Mouse (Mus musculus) myocyte (in vitro differentiated cells): ENCODE measurements at regions not wholly inside any gene's neighbourhood (a gene's known extent, or its start where the extent isn't known, plus 50 kb on each side); places are given as distances from the start of the nearest gene placed in this dataset.

Source experiments
- CEBPB ChIP-seq: IDR thresholded peaks from 2 replicates; pipeline ENCODE4 v1.6.1; 2011; ENCODE audit warnings: mild to moderate bottlenecking, moderate library complexity; ENCODE audit not compliant: poor library complexity, insufficient read depth, severe bottlenecking
- E2F4 ChIP-seq: IDR thresholded peaks from one replicate; pipeline ENCODE4 v1.6.1; 2011; ENCODE audit warnings: mild to moderate bottlenecking, control low read depth, moderate library complexity; ENCODE audit not compliant: insufficient read depth
- MAX ChIP-seq: IDR thresholded peaks from one replicate; pipeline ENCODE4 v1.6.1; 2011; ENCODE audit warnings: low read depth, mild to moderate bottlenecking, control low read depth
- MYOD1 ChIP-seq, 3 experiments: IDR thresholded peaks; one replicate each; pipeline ENCODE4 v1.6.1; 2011; ENCODE audit warnings: control low read depth in 2 of 3, low read depth in 2 of 3, mild to moderate bottlenecking in 2 of 3, moderate library complexity in 1 of 3; ENCODE audit not compliant: insufficient read length in 2 of 3, control insufficient read depth in 1 of 3
- MYOG ChIP-seq, 3 experiments: IDR thresholded peaks; one replicate each; pipeline ENCODE4 v1.6.1; 2011; ENCODE audit warnings: control low read depth in 2 of 3, low read depth in 2 of 3, mild to moderate bottlenecking in 2 of 3; ENCODE audit not compliant: insufficient read length in 2 of 3, control insufficient read depth in 1 of 3, insufficient read depth in 1 of 3
- POLR2A ChIP-seq: IDR thresholded peaks from one replicate; pipeline ENCODE4 v1.6.1; 2011; ENCODE audit warnings: low read depth, mild to moderate bottlenecking, control low read depth, moderate library complexity; ENCODE audit not compliant: insufficient read length
- POLR2AphosphoS2 ChIP-seq: IDR thresholded peaks from one replicate; pipeline ENCODE4 v1.6.1; 2011; ENCODE audit warnings: low read depth, control low read depth; ENCODE audit not compliant: insufficient read length
- TCF12 ChIP-seq: IDR thresholded peaks from one replicate; pipeline ENCODE4 v1.6.1; 2011; ENCODE audit warnings: mild to moderate bottlenecking, control low read depth; ENCODE audit not compliant: poor library complexity, insufficient read depth, severe bottlenecking

DNA sequence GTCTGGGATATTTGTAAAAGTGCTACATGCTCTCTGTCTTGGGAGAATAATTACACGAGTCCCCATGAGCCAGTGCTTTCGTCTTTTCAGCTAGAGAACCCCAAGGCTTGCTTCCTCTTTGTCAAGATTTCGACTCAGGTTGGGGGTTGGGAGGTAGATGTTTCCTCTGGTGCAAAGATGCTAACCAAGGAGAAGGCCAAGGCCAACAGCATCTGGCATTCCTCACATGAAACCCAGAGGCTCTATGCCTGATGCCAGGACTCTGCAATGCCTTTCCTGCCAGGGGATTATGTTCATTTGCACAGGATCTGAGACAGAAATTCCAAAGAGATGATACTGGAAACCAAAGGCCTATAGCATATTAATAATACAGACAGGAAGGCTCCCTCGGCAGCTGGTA lies 198.2 kb upstream of the Six2 start:
- TF ChIP-seq TCF12 (no peak), POLR2A (no peak), E2F4 (no peak), MYOD1 (IDR thresholded peaks at IDR 0.05; ENCODE audit: control insufficient read depth in 1 of 3, insufficient read length in 2 of 3, low read depth in 2 of 3) (no peak), MAX (no peak), MYOG (IDR thresholded peaks at IDR 0.05; ENCODE audit: control insufficient read depth in 1 of 3, insufficient read depth in 1 of 3, insufficient read length in 2 of 3, low read depth in 2 of 3) (no peak), POLR2AphosphoS2 (no peak), CEBPB (no peak)
